Mouse (Mus musculus) stomach, adult 2 months (tissue): ENCODE results near the gene Zfp518a. TPM values are rescaled to one million over a fixed set of nuclear protein-coding genes. Genes with fewer than 3 reads are reported as not detected.

Experiments used
- polyA plus RNA-seq: library from polyadenylated mRNA; depleted of rRNA; stranded (reverse); fragments of >200 nt; gene quantifications from 2 replicates; pipeline ENCODE4 v1.2.3, GENCODE M21; 2012; rRNA removed

Gene Zfp518a
- 0.04 and 0.08 TPM in 2 replicates for polyA plus RNA-seq

GRCm38 (mm10) chr19:40894519-40895392 lies at the start of gene Zfp518a:
TSS of gene Zfp518a (plus strand) at chr19:40894705.

Other genes starting within 250 kb of the Zfp518a start
- gene Cc2d2b, start 146.0 kb upstream of the Zfp518a start, polyA plus RNA-seq = 0.01 TPM in 1 of 2 replicates, not detected in the other
- 2.0 and 2.2 TPM in 2 replicates for gene Ccnj, start 63.4 kb upstream of the Zfp518a start, polyA plus RNA-seq
- gene Blnk, start 99.8 kb downstream of the Zfp518a start, polyA plus RNA-seq = 2.2 and 4.1 TPM in 2 replicates
- gene Dntt, start 134.6 kb downstream of the Zfp518a start, polyA plus RNA-seq = 0.05 TPM in 1 of 2 replicates, not detected in the other
- gene Opalin, start 182.4 kb downstream of the Zfp518a start, polyA plus RNA-seq = not detected in 2 replicates